Mouse (Mus musculus) liver, postnatal 0 days (tissue): Measurements from ENCODE around the gene 4930404H24Rik.

Experiments used
- CTCF ChIP-seq: sonication (generic); IDR thresholded peaks from 2 replicates; pipeline ENCODE4 v1.5.1; 2016; ENCODE audit warnings: antibody characterized with exemption, low read depth
- EP300 ChIP-seq: IDR thresholded peaks from 2 replicates; pipeline ENCODE4 v1.6.1; 2016; ENCODE audit warnings: antibody characterized with exemption, low read depth, mild to moderate bottlenecking

DNA sequence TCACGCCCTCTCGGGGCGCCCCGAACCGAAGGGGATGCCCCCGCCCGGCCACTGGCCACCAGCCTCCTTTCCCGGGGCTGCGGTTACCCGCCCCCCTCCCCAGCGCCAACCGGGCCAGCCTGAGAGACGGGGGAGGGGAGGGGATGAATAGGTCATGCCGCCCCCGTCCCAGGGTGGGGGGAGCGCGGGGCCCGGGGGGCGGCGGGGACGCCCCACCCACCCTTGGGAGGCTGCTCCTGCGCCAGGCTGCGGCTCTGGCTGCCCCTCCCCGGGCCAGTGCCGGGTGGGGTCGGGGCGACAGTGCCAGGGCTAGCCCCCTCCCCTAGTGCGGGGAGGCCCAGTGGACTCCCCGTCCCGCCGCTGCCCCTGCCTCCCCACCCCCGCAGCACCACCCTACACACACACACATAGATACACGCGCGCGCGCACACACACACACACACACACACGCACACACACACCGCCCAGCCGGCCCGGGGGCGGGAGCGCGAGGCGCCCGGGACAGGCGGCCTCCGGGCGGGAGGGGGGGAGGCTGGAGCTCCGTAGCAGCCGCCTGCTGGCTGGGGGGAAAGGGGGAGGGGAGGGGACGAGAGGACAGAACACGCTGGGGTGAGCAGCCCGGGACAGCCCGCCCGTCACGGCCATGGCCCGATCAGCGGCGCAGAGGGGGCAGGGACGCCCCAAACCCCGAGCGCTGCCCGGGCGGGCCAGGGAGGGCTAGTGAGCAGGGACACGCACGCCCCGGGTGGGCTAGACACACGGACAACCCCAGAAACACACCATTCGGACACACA is 36.2 kb downstream of the 4930404H24Rik start:
- TF ChIP-seq CTCF, result no peak
- TF ChIP-seq EP300, result no peak
